Mouse (Mus musculus) hindbrain, postnatal 0 days (tissue): ENCODE results near the gene Frk. TPM values are rescaled to one million over a fixed set of nuclear protein-coding genes. Genes with fewer than 3 reads are reported as not detected.
"Not testable (repeated sequence)": the region's sequence is repeated elsewhere in the genome, so short reads cannot be mapped to it uniquely, and the experiment has no call there.

ENCODE experiments used
- ATAC-seq: fragments of 200-750 bp; cut with Nextera tagmentation; 2 replicates; pipeline ENCODE4 v1.8.0; 2017; ENCODE audit warnings: mild to moderate bottlenecking, moderate TSS enrichment, moderate library complexity
- DNase-seq: peaks from one replicate; pipeline ENCODE4 v3.0.0-alpha.2; 2015; ENCODE audit warnings: low spot score
- H3K27ac ChIP-seq: fragments of 300-500 bp; sonication (generic); 2 replicates; pipeline ENCODE4 v1.5.1; 2014; ENCODE audit warnings: mild to moderate bottlenecking
- H3K27me3 ChIP-seq: fragments of 300-500 bp; sonication (generic); 2 replicates; pipeline ENCODE4 v1.6.1; 2014; ENCODE audit warnings: low read length, mixed read lengths; ENCODE audit not compliant: insufficient read depth
- H3K36me3 ChIP-seq: fragments of 300-500 bp; sonication (generic); 2 replicates; pipeline ENCODE4 v1.6.1; 2014; ENCODE audit warnings: low read length, mixed read lengths; ENCODE audit not compliant: insufficient read depth
- H3K4me1 ChIP-seq: fragments of 300-500 bp; sonication (generic); 2 replicates; pipeline ENCODE4 v1.6.1; 2014; ENCODE audit warnings: antibody characterized with exemption, low read length, mixed read lengths; ENCODE audit not compliant: insufficient read depth
- H3K4me2 ChIP-seq: fragments of 300-500 bp; sonication (generic); 2 replicates; pipeline ENCODE4 v1.6.1; 2014; ENCODE audit warnings: low read depth, mild to moderate bottlenecking, low read length, moderate library complexity, mixed read lengths
- H3K4me3 ChIP-seq: fragments of 300-500 bp; sonication (generic); 2 replicates; pipeline ENCODE4 v1.5.1; 2014; ENCODE audit warnings: low read length
- H3K9ac ChIP-seq: fragments of 300-500 bp; sonication (generic); replicated peaks from 2 replicates; pipeline ENCODE4 v1.6.1; 2014; ENCODE audit warnings: mild to moderate bottlenecking, low read length, moderate library complexity, mixed read lengths
- H3K9me3 ChIP-seq: fragments of 300-500 bp; sonication (generic); 2 replicates; pipeline ENCODE4 v1.6.1; 2016; ENCODE audit warnings: low read length, mixed read lengths
- CTCF ChIP-seq: IDR thresholded peaks from 2 replicates; pipeline ENCODE4 v1.5.1; 2016; ENCODE audit warnings: antibody characterized with exemption, control low read depth, low read depth
- WGBS: fragments of 180-500 bp; shearing (Covaris S2); extraction: QIAGEN DNeasy Blood & Tissue Kit; methylation state at CpG from one replicate; pipeline ENCODE4 v1.1.7; 2014; 5-methylcytosine and 5-hydroxymethylcytosine counted together
- polyA plus RNA-seq: library from polyadenylated mRNA; unstranded; fragments of >200 nt; fragmentation: Nextera tagmentation; extraction: Ambion mirVana; gene quantifications from 2 replicates; pipeline ENCODE4 v1.2.1, GENCODE M21; 2015
- total RNA-seq: library from RNA; depleted of rRNA; stranded (reverse); fragments of >200 nt; gene quantifications from 2 replicates; pipeline ENCODE4 v1.2.3, GENCODE M21; 2014; rRNA removed

The Frk gene
- total RNA-seq (0.58 and 1.1 TPM in 2 replicates), polyA plus RNA-seq (0.63 and 0.74 TPM in 2 replicates)

DNA sequence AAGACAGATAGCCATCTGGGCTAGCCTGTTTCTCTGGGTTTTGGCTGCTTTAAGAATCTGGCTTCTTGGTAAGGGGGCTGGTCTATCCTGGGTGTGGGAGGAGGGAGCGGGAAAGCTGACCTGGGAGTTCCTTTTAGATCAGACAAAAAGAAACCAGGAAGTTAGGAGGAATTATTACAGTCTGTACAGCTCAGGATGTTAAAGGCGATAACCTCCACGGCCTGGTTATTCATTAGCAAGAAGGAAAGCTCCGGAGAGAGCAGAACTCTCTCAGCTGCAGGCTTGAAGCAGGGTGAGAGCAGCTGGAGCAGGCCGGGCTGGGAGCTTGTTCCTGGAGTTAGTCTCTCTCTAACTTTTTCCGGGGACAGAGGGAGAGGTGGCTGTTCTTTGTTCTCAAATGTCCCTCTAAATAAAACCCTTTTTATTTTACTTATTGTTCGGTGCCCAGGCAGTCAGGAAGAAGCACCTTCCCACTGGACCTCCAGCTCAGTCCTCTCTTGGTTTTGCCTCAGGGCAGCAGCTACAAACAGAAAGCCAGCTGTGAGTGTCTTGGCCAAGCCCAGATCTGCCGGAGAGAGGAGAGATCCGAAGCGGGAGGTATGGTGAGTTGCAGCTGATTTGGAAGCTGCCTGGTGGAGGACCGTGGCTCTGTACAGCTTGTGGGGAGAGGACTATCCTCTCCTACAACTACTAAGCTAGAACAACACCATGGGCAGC, at the start of gene Frk:
Gene Frk (plus strand): TSS at position 103 of the 717 bp plus-strand sequence.
- TF ChIP-seq CTCF, result no peak
- Histone ChIP-seq H3K27me3 (no peaks in the 10 kb centered on the region), H3K9me3 (no peaks in the 10 kb centered on the region), H3K4me2 (peak within 1 kb of the TSS; percentile 8), H3K36me3 (no peaks in the 10 kb centered on the region), H3K4me3 (no peak within 1 kb of the TSS), H3K4me1 (no peaks in the 10 kb centered on the region), H3K27ac (no peak within 1 kb of the TSS), H3K9ac (no peak within 1 kb of the TSS)
- 38% methylated on average over 11 of the region's 11 CpGs for WGBS
- no peak for DNase-seq
- no peak for ATAC-seq

DNA sequence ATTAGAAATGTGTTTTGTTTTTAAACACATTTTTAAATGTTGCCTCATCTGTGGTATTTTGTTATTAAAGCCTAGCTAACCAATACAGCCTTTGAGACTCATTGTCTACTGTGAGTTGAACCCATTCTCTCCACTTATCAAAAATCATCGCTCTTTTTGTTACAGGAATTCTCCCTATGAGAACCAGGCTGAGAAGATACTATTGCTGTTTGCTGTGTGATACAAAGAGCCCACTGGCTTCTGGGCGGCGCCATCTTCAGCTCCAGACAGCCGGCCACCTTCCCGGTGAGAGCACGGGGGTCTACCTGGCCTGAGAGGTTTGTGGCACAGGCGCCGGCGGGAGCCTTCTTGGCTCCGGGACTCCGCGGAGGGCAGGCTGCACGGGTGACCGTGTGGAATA, 49.0 kb upstream of the Frk start:
- 98% methylated on average over 6 of the region's 14 CpGs for WGBS
- H3K4me3 ChIP-seq, DNase-seq, ATAC-seq, H3K27me3 ChIP-seq, H3K9ac ChIP-seq, H3K36me3 ChIP-seq, H3K4me1 ChIP-seq, H3K9me3 ChIP-seq, H3K27ac ChIP-seq, H3K4me2 ChIP-seq: not testable (repeated sequence)

DNA sequence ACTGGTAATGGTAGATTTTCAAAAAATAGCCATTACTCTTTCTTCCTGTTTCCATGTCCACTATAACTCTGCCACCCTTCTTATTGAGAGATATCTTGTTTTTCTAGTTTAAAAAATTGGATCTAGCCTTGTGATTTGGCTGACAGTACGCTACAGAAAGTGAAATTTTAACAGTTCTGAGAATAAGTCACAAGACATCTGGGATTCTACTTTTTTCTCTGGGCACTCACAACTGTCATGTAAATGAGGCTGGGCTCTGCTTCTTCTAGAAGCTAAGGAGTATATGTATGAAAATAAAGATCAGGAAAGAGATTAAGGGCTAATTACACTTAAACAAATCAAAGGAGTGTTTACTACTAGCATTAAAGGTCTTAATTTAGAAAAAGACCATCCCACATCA, 33.7 kb upstream of the Frk start:
- no peak overlapping the region for H3K4me2 ChIP-seq
- TF ChIP-seq CTCF, result no peak
- DNase-seq (no peak), ATAC-seq (no peak)
- H3K27me3 ChIP-seq, result no peaks in the 10 kb centered on the region
- H3K9ac ChIP-seq, result no peak overlapping the region
- 79% methylated on average over 1 of the region's 1 CpGs for WGBS
- no peaks in the 10 kb centered on the region for H3K4me1 ChIP-seq
- H3K36me3 ChIP-seq, result no peaks in the 10 kb centered on the region
- no peak overlapping the region for H3K27ac ChIP-seq
- H3K4me3 ChIP-seq, result no peak overlapping the region
- no peaks in the 10 kb centered on the region for H3K9me3 ChIP-seq

DNA sequence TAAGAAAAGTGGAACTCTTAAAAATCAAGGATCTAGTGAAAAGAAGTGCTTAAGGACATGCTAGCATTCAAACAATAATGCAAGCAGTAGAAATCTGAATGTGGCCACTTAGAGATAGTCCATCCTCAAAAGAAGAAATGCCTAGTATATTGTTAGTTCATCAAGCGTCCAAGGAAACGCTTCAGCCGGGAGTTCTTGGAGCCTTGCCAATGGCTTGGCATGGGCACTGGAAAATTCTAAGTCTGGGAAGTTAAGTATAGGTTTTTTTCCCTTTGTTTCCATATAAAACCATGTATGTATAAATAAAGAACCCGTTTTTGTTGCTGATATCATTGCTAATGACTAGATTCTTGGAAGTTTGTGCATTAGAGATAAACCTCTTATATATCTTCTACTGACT, 21.7 kb upstream of the Frk start:
- WGBS, result 25% methylated on average over 4 of the region's 4 CpGs
- Histone ChIP-seq H3K9me3 (no peaks in the 10 kb centered on the region), H3K9ac (no peak overlapping the region), H3K27ac (no peak overlapping the region), H3K36me3 (no peaks in the 10 kb centered on the region), H3K4me2 (no peak overlapping the region), H3K27me3 (no peaks in the 10 kb centered on the region), H3K4me3 (no peak overlapping the region), H3K4me1 (no peaks in the 10 kb centered on the region)
- ATAC-seq (no peak), DNase-seq (peak; percentile 38)
- TF ChIP-seq CTCF, result no peak

DNA sequence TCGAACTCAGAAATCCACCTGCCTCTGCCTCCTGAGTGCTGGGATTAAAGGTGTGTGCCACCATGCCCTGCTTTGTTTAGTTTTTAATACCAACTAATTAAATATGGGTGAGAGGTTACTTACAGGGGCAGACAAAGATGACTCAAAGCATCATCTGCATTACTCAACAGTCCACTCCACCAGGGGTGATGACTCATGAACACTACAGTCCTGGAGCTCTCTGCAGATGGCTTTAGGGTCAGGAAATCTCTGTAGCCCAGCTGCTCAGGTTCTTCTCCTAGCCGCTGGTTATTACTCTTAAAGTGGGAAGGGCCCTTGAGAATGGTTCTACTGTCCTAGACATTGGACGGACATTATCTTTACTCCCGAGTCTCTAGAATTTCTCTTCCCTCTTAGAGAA, 18.9 kb upstream of the Frk start:
- H3K4me3 ChIP-seq, result no peak overlapping the region
- no peaks in the 10 kb centered on the region for H3K27me3 ChIP-seq
- H3K4me1 ChIP-seq, result no peaks in the 10 kb centered on the region
- WGBS, result 89% methylated on average over 4 of the region's 4 CpGs
- TF ChIP-seq CTCF, result no peak
- H3K36me3 ChIP-seq, result no peaks in the 10 kb centered on the region
- no peak overlapping the region for H3K4me2 ChIP-seq
- H3K27ac ChIP-seq, result no peak overlapping the region
- H3K9me3 ChIP-seq, result no peaks in the 10 kb centered on the region
- DNase-seq, result no peak
- H3K9ac ChIP-seq, result no peak overlapping the region
- no peak for ATAC-seq

DNA sequence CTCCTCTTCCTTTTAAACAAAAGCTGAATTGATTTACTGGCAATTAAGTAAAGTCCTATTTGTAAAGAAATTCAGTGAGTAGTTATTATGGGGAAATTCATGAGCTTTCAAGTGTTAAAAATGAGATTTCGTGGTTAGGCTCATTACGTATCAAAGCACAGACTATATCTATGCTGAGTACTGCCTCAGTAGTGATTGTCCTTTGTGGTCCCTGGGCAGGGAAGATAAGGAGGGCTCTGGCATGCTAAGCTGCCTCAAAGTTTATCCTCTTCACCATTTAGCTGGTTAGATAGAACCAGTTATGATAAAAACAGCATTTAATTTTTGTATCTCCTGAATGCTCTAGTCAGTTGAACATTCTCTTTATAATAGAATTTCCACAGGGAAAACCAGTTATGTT, 14.2 kb upstream of the Frk start:
- TF ChIP-seq CTCF, result no peak
- 33% methylated on average over 2 of the region's 2 CpGs for WGBS
- no peak overlapping the region for H3K4me3 ChIP-seq
- DNase-seq, result no peak
- H3K4me2 ChIP-seq, result no peak overlapping the region
- H3K27ac ChIP-seq, result no peak overlapping the region
- H3K4me1 ChIP-seq, result no peaks in the 10 kb centered on the region
- H3K36me3 ChIP-seq, result no peaks in the 10 kb centered on the region
- no peaks in the 10 kb centered on the region for H3K9me3 ChIP-seq
- no peaks in the 10 kb centered on the region for H3K27me3 ChIP-seq
- no peak for ATAC-seq
- H3K9ac ChIP-seq, result no peak overlapping the region

DNA sequence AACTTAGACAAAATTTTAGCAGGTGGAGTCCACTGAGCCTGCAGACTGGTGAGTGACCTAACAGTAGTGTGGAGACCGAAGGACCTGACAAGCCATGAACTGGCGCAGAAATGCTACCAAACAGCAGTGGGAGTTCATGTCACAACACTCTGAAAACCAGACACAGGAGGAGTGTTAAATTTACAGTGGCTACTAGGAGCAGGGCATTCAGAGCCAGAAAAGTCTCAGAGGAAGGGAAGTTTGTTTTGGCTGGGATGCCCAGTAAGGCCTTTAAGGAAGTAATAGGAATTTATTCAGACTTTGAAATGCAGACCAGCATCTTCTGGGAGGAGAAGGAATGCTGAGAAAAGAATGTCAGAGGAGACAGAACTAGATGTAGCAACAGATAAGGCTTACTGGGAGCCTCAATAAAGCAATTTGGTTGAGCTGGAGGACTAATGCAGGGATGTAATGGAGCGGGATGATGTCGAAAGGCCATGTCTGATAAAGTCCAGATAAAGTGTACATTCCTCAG, 3.2 kb upstream of the Frk start:
- no peak overlapping the region for H3K4me3 ChIP-seq
- no peaks in the 10 kb centered on the region for H3K27me3 ChIP-seq
- H3K9me3 ChIP-seq, result no peaks in the 10 kb centered on the region; the same call in 1 of the 2 replicates
- no peak overlapping the region for H3K27ac ChIP-seq
- 80% methylated on average over 4 of the region's 4 CpGs for WGBS
- DNase-seq, result no peak
- no peaks in the 10 kb centered on the region for H3K36me3 ChIP-seq
- H3K4me1 ChIP-seq, result no peaks in the 10 kb centered on the region
- H3K4me2 ChIP-seq, result no peak overlapping the region
- H3K9ac ChIP-seq, result no peak overlapping the region
- 0 out of 2 replicates have a peak, but pooled peaks have one; percentile 27 for ATAC-seq
- TF ChIP-seq CTCF, result no peak
